Mouse (Mus musculus): ENCODE results near the gene Flad1. TPM values are rescaled to one million over a fixed set of nuclear protein-coding genes. Genes with fewer than 3 reads are reported as not detected.

Flad1 gene
- total RNA-seq (2023): 21.0 TPM

GRCm38 (mm10) chr3:89411490-89412393 is at the start of gene Flad1:
Gene Flad1 (minus strand): TSS chr3:89411870.

GRCm38 (mm10) chr3:89454401-89455177 is 42.9 kb upstream of the Flad1 start, which contains the start of gene Pmvk:
Gene Pmvk (plus strand): TSS chr3:89454541.

GRCm38 (mm10) chr3:89436176-89437113 is 24.8 kb upstream of the Flad1 start, which contains the start of gene Pbxip1:
Gene Pbxip1 (plus strand): TSS chr3:89436706.

GRCm38 (mm10) chr3:89430171-89431159 is 18.8 kb upstream of the Flad1 start, which contains the start of gene Pygo2:
Gene Pygo2 (plus strand): TSS chr3:89430214.

GRCm38 (mm10) chr3:89418170-89418860 is 6.6 kb upstream of the Flad1 start, which contains the start of the genes Cks1b and Shc1:
Gene Cks1b (minus strand): TSS chr3:89418383.
Gene Shc1 (plus strand): TSS chr3:89418443.

GRCm38 (mm10) chr3:89402693-89403092 is 9.0 kb downstream of the Flad1 start, which contains the start of gene Lenep:
Gene Lenep (minus strand): TSS chr3:89402793.

GRCm38 (mm10) chr3:89394006-89394893 is 17.4 kb downstream of the Flad1 start, which contains the start of gene Zbtb7b:
Gene Zbtb7b (minus strand): TSS chr3:89394776.

GRCm38 (mm10) chr3:89365153-89365485 is 46.6 kb downstream of the Flad1 start, which contains the start of gene Dcst1:
Gene Dcst1 (minus strand): TSS chr3:89365253.

GRCm38 (mm10) chr3:89361675-89362074 is 50.0 kb downstream of the Flad1 start, which contains the start of gene Dcst2:
Gene Dcst2 (plus strand): TSS chr3:89361975.

Other genes starting within 250 kb of the Flad1 start
- 110 TPM for gene Clk2, start 247.1 kb downstream of the Flad1 start, total RNA-seq (2023)
- gene Scamp3, start 234.4 kb downstream of the Flad1 start, total RNA-seq (2023): 129 TPM
- 104 TPM for gene Fam189b, start 228.7 kb downstream of the Flad1 start, total RNA-seq (2023)
- gene Gba, start 208.9 kb downstream of the Flad1 start, total RNA-seq (2023): 60.6 TPM
- 6.9 TPM for gene Thbs3, start 196.7 kb downstream of the Flad1 start, total RNA-seq (2023)
- gene Mtx1, start 184.8 kb downstream of the Flad1 start, total RNA-seq (2023): 175 TPM
- gene Muc1, start 182.8 kb downstream of the Flad1 start, total RNA-seq (2023): 1.5 TPM
- gene Krtcap2, start 165.9 kb downstream of the Flad1 start, total RNA-seq (2023): 91.1 TPM
- 1.6 TPM for gene Trim46, start 165.6 kb downstream of the Flad1 start, total RNA-seq (2023)
- 47.1 TPM for gene Dpm3, start 152.5 kb downstream of the Flad1 start, total RNA-seq (2023)
- gene Slc50a1, start 141.3 kb downstream of the Flad1 start, total RNA-seq (2023): 90.8 TPM
- not detected for gene Efna1, start 130.7 kb downstream of the Flad1 start, total RNA-seq (2023)
- not detected for gene Efna3, start 88.9 kb downstream of the Flad1 start, total RNA-seq (2023)
- 0.70 TPM for gene Efna4, start 73.8 kb downstream of the Flad1 start, total RNA-seq (2023)
- 14.3 TPM for gene Adam15, start 61.9 kb downstream of the Flad1 start, total RNA-seq (2023)
- 0.23 TPM for gene Dcst2, start 49.9 kb downstream of the Flad1 start, total RNA-seq (2023)
- gene Dcst1, start 46.6 kb downstream of the Flad1 start, total RNA-seq (2023): not detected
- 78.1 TPM for gene Zbtb7b, start 17.1 kb downstream of the Flad1 start, total RNA-seq (2023)
- not detected for gene Lenep, start 9.1 kb downstream of the Flad1 start, total RNA-seq (2023)
- 3.7 TPM for gene Cks1b, start 6.5 kb upstream of the Flad1 start, total RNA-seq (2023)
- gene Shc1, start 6.6 kb upstream of the Flad1 start, total RNA-seq (2023): 96.1 TPM
- 39.8 TPM for gene Pygo2, start 18.3 kb upstream of the Flad1 start, total RNA-seq (2023)
- gene Pbxip1, start 24.8 kb upstream of the Flad1 start, total RNA-seq (2023): 95.0 TPM
- 10.0 TPM for gene Pmvk, start 42.7 kb upstream of the Flad1 start, total RNA-seq (2023)
- gene Kcnn3, start 108.3 kb upstream of the Flad1 start, total RNA-seq (2023): not detected

Measured in CD4-positive naive resting alpha-beta T cell, adult 76 days (primary cell).